Mouse (Mus musculus): ENCODE data around the gene Kcnn4.
A peak's percentile ranks its signal among the peaks of the same experiment; 100 is the strongest.

Gene Kcnn4

GRCm38 (mm10) chr7:24369731-24370541 lies at the start of gene Kcnn4:
Kcnn4 (plus strand) TSS chr7:24370263.
- no peaks in the 10 kb centered on the region for H3K36me3 ChIP-seq (ENCODE audit: control insufficient read depth, insufficient read depth, low read length, poor library complexity, severe bottlenecking)
- DNase-seq (ENCODE audit: low read depth, low spot score), result peak; percentile 79
- H3K27me3 ChIP-seq (ENCODE audit: control insufficient read depth, insufficient read depth, low read length, poor library complexity, severe bottlenecking), result no peaks in the 10 kb centered on the region

- DNase-seq (ENCODE audit: low read depth, low spot score), result no peak
- no peaks in the 10 kb centered on the region for H3K36me3 ChIP-seq (ENCODE audit: control insufficient read depth, insufficient read depth, low read length, poor library complexity, severe bottlenecking)
- peaks cover 1% of the 10 kb centered on the region; the same call in 1 of the 2 replicates for H3K27me3 ChIP-seq (ENCODE audit: control insufficient read depth, insufficient read depth, low read length, poor library complexity, severe bottlenecking)
These were observed 47.5 kb upstream of the Kcnn4 start for GRCm38 (mm10) chr7:24322593-24322992.

- Histone ChIP-seq H3K27me3 (ENCODE audit: control insufficient read depth, insufficient read depth, low read length, poor library complexity, severe bottlenecking) (peaks cover 1% of the 10 kb centered on the region; the same call in 1 of the 2 replicates), H3K36me3 (ENCODE audit: control insufficient read depth, insufficient read depth, low read length, poor library complexity, severe bottlenecking) (no peaks in the 10 kb centered on the region)
- no peak for DNase-seq (ENCODE audit: low read depth, low spot score)
These were observed 44.9 kb upstream of the Kcnn4 start for GRCm38 (mm10) chr7:24325197-24325596.

GRCm38 (mm10) chr7:24325675-24326128 lies 44.4 kb upstream of the Kcnn4 start:
- no peak for DNase-seq (ENCODE audit: low read depth, low spot score)
- Histone ChIP-seq H3K27me3 (ENCODE audit: control insufficient read depth, insufficient read depth, low read length, poor library complexity, severe bottlenecking) (peaks cover 1% of the 10 kb centered on the region; the same call in 1 of the 2 replicates), H3K36me3 (ENCODE audit: control insufficient read depth, insufficient read depth, low read length, poor library complexity, severe bottlenecking) (no peaks in the 10 kb centered on the region)

- no peak for DNase-seq (ENCODE audit: low read depth, low spot score)
- Histone ChIP-seq H3K27me3 (ENCODE audit: control insufficient read depth, insufficient read depth, low read length, poor library complexity, severe bottlenecking) (peaks cover 1% of the 10 kb centered on the region; the same call in 1 of the 2 replicates), H3K36me3 (ENCODE audit: control insufficient read depth, insufficient read depth, low read length, poor library complexity, severe bottlenecking) (no peaks in the 10 kb centered on the region)
These were observed 43.6 kb upstream of the Kcnn4 start for GRCm38 (mm10) chr7:24326273-24327135.

GRCm38 (mm10) chr7:24327281-24327975 lies 42.6 kb upstream of the Kcnn4 start:
- Histone ChIP-seq H3K36me3 (ENCODE audit: control insufficient read depth, insufficient read depth, low read length, poor library complexity, severe bottlenecking) (no peaks in the 10 kb centered on the region), H3K27me3 (ENCODE audit: control insufficient read depth, insufficient read depth, low read length, poor library complexity, severe bottlenecking) (peaks cover 1% of the 10 kb centered on the region; the same call in 1 of the 2 replicates)
- no peak for DNase-seq (ENCODE audit: low read depth, low spot score)

GRCm38 (mm10) chr7:24333304-24333986 lies 36.6 kb upstream of the Kcnn4 start, which contains the start of gene Tescl:
Tescl (minus strand) TSS chr7:24333936.
- no peaks in the 10 kb centered on the region; the same call in 1 of the 2 replicates for H3K27me3 ChIP-seq (ENCODE audit: control insufficient read depth, insufficient read depth, low read length, poor library complexity, severe bottlenecking)
- DNase-seq (ENCODE audit: low read depth, low spot score), result no peak
- no peaks in the 10 kb centered on the region for H3K36me3 ChIP-seq (ENCODE audit: control insufficient read depth, insufficient read depth, low read length, poor library complexity, severe bottlenecking)

- peak; percentile 85 for DNase-seq (ENCODE audit: low read depth, low spot score)
- Histone ChIP-seq H3K36me3 (ENCODE audit: control insufficient read depth, insufficient read depth, low read length, poor library complexity, severe bottlenecking) (no peaks in the 10 kb centered on the region), H3K27me3 (ENCODE audit: control insufficient read depth, insufficient read depth, low read length, poor library complexity, severe bottlenecking) (no peaks in the 10 kb centered on the region; the same call in 1 of the 2 replicates)
These were observed 34.3 kb upstream of the Kcnn4 start for GRCm38 (mm10) chr7:24335699-24336309.

- DNase-seq (ENCODE audit: low read depth, low spot score), result no peak
- Histone ChIP-seq H3K27me3 (ENCODE audit: control insufficient read depth, insufficient read depth, low read length, poor library complexity, severe bottlenecking) (no peaks in the 10 kb centered on the region; the same call in 1 of the 2 replicates), H3K36me3 (ENCODE audit: control insufficient read depth, insufficient read depth, low read length, poor library complexity, severe bottlenecking) (no peaks in the 10 kb centered on the region)
These were observed 31.8 kb upstream of the Kcnn4 start for GRCm38 (mm10) chr7:24338241-24338640.

- Histone ChIP-seq H3K27me3 (ENCODE audit: control insufficient read depth, insufficient read depth, low read length, poor library complexity, severe bottlenecking) (no peaks in the 10 kb centered on the region; the same call in 1 of the 2 replicates), H3K36me3 (ENCODE audit: control insufficient read depth, insufficient read depth, low read length, poor library complexity, severe bottlenecking) (no peaks in the 10 kb centered on the region)
- no peak for DNase-seq (ENCODE audit: low read depth, low spot score)
These were observed 26.3 kb upstream of the Kcnn4 start for GRCm38 (mm10) chr7:24343701-24344272.

GRCm38 (mm10) chr7:24346444-24346843 lies 23.6 kb upstream of the Kcnn4 start:
- no peaks in the 10 kb centered on the region for H3K36me3 ChIP-seq (ENCODE audit: control insufficient read depth, insufficient read depth, low read length, poor library complexity, severe bottlenecking)
- DNase-seq (ENCODE audit: low read depth, low spot score), result no peak
- no peaks in the 10 kb centered on the region; the same call in 1 of the 2 replicates for H3K27me3 ChIP-seq (ENCODE audit: control insufficient read depth, insufficient read depth, low read length, poor library complexity, severe bottlenecking)

- Histone ChIP-seq H3K27me3 (ENCODE audit: control insufficient read depth, insufficient read depth, low read length, poor library complexity, severe bottlenecking) (no peaks in the 10 kb centered on the region; the same call in 1 of the 2 replicates), H3K36me3 (ENCODE audit: control insufficient read depth, insufficient read depth, low read length, poor library complexity, severe bottlenecking) (no peaks in the 10 kb centered on the region)
- DNase-seq (ENCODE audit: low read depth, low spot score), result no peak
These were observed 21.2 kb upstream of the Kcnn4 start, which contains the start of gene Lypd5 for GRCm38 (mm10) chr7:24348896-24349295. Lypd5 (plus strand) TSS chr7:24349196.

- DNase-seq (ENCODE audit: low read depth, low spot score), result no peak
- Histone ChIP-seq H3K27me3 (ENCODE audit: control insufficient read depth, insufficient read depth, low read length, poor library complexity, severe bottlenecking) (no peaks in the 10 kb centered on the region), H3K36me3 (ENCODE audit: control insufficient read depth, insufficient read depth, low read length, poor library complexity, severe bottlenecking) (no peaks in the 10 kb centered on the region)
These were observed 14.4 kb upstream of the Kcnn4 start for GRCm38 (mm10) chr7:24355646-24356045.
